Mouse (Mus musculus): ENCODE measurements around the gene Shank3.

- TF ChIP-seq GATA1 (IDR thresholded peaks at IDR 0.05; ENCODE audit: low read length) (no peak), TAL1 (IDR thresholded peaks at IDR 0.05; ENCODE audit: low read length) (no peak)
These were observed 47.9 kb downstream of the Shank3 start for GRCm38 (mm10) chr15:89547321-89547720.

All from erythroblast, embryonic 14.5 days (primary cell).